Mouse (Mus musculus) layer of hippocampus, postnatal 14 days (tissue): Measurements from ENCODE around the gene Tlk1. TPM values are rescaled to one million over a fixed set of nuclear protein-coding genes. Genes with fewer than 3 reads are reported as not detected.
"Not testable (repeated sequence)": the region's sequence is repeated elsewhere in the genome, so short reads cannot be mapped to it uniquely, and the experiment has no call there.

Experiments
- DNase-seq, 2 experiments: peaks; one replicate each; pipeline ENCODE4 v3.0.0; 2021 to 2022; ENCODE audit warnings: low spot score in 2 of 2, mixed read lengths in 1 of 2
- total RNA-seq, 2 experiments: library from RNA; stranded (reverse); gene quantifications; 2 replicates each; pipeline ENCODE4 v1.2.3; 2021

Gene Tlk1
- total RNA-seq, 2 experiments from 2014 or later = 63.5 to 64.9 TPM

DNA sequence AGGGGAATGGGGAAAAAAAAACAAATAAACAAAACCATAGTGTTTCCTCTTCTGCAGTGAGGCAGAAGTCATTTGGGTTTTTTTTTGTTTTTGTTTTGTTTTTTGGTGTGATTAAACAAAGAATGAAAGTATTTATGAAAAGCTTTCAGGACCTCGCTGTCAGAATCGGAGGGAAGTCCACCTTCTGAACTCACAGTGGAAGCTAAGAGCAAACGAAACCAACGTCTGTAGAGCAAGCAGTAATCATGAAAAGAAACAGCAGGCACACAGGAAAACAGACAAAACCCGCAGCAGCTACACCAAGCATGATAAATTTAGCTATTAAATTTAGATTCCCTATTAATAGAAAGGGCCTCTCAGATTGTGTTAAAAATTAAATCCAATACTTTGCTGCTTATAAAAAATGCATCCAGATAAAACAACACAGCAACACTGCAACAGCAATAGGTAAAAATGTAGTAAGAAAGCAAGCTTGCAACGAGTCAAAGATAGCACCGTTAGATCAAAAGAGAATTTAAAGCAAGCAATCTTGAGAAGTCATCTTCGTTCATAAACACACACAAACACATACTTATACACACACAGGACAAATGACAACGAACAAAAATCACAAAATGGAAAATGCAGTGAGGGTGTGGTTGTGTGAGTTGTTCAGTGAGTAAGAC, 10.2 kb upstream of the Tlk1 start:
- DNase-seq = no peak

GRCm38 (mm10) chr2:70835209-70835608, 9.7 kb upstream of the Tlk1 start:
- no peak for DNase-seq

- DNase-seq = no peak
Measured at GRCm38 (mm10) chr2:70833261-70833660, 7.7 kb upstream of the Tlk1 start.

- no peak for DNase-seq
Measured at GRCm38 (mm10) chr2:70831709-70832350, 6.3 kb upstream of the Tlk1 start.

- DNase-seq = no peak
Measured at GRCm38 (mm10) chr2:70830683-70831082, 5.2 kb upstream of the Tlk1 start.

- DNase-seq = no peak
Measured at GRCm38 (mm10) chr2:70829946-70830610, 4.5 kb upstream of the Tlk1 start.

- no peak for DNase-seq
Measured at GRCm38 (mm10) chr2:70827780-70828179, 2.3 kb upstream of the Tlk1 start.

- no peak for DNase-seq
Measured at GRCm38 (mm10) chr2:70826436-70827230, 1.1 kb upstream of the Tlk1 start.

- peak; percentile 65 to 69 for DNase-seq
Measured at GRCm38 (mm10) chr2:70824838-70825370, 624 bp downstream of the Tlk1 start.

- DNase-seq = peak; percentile 16 to 45
Measured at GRCm38 (mm10) chr2:70823926-70824800, 1.4 kb downstream of the Tlk1 start.

GRCm38 (mm10) chr2:70823434-70823833, 2.1 kb downstream of the Tlk1 start:
- no peak for DNase-seq

GRCm38 (mm10) chr2:70816939-70817338, 8.6 kb downstream of the Tlk1 start:
- no peak for DNase-seq

GRCm38 (mm10) chr2:70816016-70816415, 9.5 kb downstream of the Tlk1 start:
- DNase-seq = no peak

GRCm38 (mm10) chr2:70813608-70814007, 11.9 kb downstream of the Tlk1 start:
- DNase-seq = no peak

DNA sequence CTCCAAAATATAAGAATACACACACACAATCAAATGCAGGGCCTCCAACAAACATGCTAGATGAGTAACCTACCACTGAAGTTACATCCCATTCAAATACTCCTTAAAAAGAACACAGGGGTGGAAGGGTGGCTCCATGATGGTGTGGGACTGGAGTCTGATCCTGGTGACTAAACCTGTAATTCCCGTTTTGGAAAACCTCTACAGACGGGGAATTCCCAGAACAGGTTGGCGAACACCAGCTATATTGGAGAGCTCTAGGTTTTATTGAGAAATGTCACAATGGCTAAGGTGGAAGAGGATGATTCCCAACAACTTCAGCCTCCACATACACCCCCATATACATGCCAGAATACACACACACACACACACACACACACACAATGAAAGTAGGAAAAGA, 14.1 kb downstream of the Tlk1 start:
- no peak for DNase-seq

DNA sequence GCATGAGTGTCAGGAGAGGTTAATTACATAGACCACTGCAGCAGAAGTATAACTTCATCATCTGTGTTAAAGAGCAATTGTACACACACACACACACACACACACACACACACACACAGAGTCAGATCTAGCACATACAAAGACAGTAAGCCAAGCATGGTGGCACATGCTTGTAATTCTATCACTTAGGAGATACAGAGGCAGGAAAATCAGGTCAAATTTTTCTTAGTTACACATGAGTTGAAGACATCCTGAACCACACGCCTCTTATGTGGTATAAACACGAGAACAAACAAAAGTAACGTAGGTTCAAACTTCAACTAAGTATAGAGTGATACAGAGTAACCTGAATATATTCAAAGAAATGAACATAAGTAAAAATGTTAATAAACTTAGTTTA, 15.6 kb downstream of the Tlk1 start:
- DNase-seq = no peak

DNA sequence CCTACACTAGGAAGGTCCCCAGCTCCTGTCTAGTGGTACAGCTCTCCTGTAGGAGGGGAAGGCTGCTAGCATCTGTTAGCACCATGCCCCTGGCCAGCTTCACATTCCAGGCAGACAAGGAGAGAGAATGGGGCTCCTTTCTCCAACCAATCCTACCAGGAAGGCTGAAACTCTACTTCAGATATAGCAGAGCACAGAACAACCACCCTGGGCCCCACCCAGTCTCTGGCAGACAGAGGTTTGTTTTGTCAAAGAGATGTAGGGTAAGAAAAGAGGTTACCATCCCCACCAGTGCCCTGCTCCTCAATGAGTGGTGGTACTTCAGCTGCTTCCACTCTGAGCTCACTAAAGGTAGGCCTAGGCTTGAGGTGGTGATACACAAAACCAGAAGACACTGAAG, 16.8 kb downstream of the Tlk1 start:
- DNase-seq = no peak

DNA sequence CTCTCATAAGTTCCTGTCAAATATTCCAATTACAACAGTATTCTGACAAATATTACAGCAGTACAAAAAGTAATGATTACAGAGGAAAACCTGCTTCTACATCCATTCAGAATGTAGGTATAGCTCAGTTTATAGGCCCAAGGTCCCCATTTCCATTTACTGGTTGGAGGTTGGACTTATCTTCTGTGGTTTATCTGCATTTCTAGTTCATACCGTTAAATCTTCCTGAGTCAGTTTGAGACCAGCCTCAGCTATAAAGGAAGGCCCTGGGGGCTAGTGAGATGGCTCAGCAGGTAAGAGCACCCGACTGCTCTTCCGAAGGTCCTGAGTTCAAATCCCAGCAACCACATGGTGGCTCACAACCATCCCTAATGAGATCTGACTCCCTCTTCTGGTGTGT, 17.9 kb downstream of the Tlk1 start:
- DNase-seq = not testable (repeated sequence)

GRCm38 (mm10) chr2:70806020-70806419, 19.5 kb downstream of the Tlk1 start:
- no peak for DNase-seq

DNA sequence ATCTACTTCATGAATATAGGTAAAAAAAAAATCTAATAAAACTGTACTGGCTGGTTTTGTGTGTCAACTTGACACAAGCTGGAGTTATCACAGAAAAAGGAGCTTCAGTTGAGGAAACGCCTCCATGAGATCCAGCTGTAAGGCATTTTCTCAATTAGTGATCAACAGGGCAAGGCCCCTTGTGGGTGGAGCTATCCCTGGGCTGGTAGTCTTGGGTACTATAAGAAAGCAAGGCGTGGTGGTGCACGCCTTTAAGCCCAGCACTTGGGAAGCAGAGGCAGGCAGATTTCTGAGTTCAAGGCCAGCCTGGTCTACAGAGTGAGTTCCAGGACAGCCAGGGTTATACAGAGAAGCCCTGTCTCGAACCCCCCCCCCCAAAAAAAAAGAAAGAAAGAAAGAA, 21.8 kb downstream of the Tlk1 start:
- DNase-seq = not testable (repeated sequence)
